Mouse (Mus musculus) urinary bladder, postnatal 10 days (tissue): ENCODE measurements around the gene Ak7.

Source experiments
- DNase-seq: peaks from one replicate; pipeline ENCODE4 v3.0.0; 2022; ENCODE audit warnings: low spot score

Gene Ak7

DNA sequence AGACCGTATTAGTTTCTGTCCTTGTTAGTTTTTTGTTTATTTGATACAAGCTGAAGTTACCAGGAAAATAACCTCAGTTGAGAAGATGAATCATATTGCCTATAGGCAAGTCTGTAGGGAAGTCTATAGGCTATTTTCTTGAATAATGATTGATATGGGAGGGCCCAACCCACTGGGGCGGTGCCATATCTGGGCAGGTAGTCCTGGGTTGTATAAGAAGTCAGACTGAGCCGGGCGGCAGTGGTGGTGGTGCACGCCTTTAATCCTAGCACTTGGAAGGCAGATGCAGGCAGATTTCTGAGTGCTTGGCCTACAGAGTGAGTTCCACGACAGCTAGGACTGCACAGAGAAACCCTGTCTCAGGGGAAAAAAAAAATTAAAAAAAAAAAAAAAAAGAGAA lies 84.1 kb downstream of the Ak7 start:
- no peak for DNase-seq

GRCm38 (mm10) chr12:105794896-105795295 lies 89.1 kb downstream of the Ak7 start:
- no peak for DNase-seq

DNA sequence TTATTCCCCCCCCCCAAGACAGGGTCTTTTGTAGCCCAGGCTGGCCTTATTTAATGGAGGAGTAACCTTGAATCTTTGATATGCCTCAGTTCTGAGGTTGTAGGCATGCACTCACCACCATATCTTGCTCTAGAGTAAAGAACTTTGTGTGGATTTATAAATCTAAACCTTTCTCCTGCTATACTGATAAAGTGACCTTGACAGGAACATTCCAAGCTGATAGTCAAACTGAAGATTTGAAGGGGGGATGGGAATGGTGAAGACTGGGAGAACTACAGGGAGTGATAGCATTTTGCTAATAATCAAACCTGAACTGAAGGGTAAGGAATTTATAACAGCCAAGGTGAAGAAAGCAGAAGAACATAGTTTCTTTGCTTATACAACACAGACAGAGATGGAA lies 92.2 kb downstream of the Ak7 start:
- no peak for DNase-seq

DNA sequence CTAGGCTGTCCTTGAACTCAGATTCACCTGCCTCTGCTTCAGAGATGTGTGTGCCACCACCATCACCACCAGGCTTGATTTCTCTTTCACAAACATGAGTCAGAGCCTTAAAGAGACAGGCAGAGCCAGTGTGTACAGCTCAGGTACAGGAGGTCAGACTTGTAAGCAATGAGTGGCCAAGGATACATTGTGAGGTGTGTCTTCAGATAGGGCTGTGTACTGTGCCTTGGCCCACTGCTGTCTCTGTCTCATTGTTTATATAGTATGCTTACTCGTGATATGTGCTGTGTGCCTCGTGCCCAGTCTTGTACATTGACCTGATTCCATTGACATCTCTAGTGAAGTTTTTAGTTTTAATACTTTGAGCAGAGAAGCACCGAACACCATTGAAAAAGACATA lies 100.0 kb downstream of the Ak7 start:
- DNase-seq = no peak

DNA sequence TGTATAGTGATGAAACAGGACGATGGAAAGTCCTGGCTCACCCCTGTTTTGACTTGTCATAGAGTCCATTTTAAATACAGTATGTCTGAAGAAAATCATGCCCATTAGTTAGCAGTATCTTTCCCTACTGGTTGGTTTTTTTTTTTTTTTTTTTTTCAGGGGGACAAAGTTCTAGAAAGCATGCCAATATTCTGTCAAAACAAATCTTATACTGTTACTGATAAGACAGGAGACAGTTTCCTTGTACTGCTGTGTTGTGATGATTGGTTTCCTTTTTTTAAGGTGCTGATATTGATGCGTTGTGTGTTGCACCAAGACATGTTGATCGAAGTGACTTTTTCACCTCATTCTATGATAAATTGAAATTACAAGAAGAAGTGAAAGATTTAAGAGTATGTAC lies 100.4 kb downstream of the Ak7 start:
- DNase-seq = no peak

DNA sequence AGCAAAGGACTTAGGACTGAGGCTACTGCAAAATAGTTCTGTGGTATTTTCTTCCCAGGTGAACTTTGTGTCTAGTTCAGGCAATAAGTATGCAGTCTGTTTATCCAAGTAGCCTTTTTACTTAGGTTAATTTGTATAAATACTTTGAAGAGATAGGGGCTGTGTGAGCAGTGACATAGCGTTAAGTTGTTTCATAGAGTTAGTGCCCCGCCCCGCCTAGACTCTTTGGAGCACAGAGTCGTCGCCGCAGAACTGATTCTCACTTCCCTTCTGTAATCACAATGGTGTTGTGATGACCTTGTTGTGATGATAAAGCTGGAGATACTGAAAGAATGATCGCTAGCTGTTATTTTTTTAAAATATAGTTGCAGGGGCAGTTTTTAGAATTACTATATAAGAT lies 101.6 kb downstream of the Ak7 start:
- no peak for DNase-seq

DNA sequence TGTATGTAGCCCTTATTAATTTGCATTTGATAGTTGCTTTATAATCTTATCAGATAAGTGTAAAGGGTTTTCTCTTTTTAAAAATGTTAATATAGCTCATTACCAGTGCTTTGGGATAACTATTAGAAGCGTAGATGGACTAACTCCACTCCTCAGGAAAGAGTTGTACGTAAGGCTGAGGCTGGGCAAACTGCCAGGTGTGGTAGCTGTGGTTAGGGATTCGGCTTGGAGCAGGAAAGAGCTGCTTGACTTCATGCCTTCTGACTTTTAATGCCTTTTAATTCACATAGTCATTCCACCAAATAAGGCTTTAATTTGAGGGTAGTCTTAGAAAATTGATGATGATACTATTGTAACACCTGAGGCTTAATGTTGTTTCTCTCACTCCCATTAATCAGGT lies 103.2 kb downstream of the Ak7 start:
- DNase-seq = no peak

- no peak for DNase-seq
Observed at GRCm38 (mm10) chr12:105810608-105811007, 104.8 kb downstream of the Ak7 start.

GRCm38 (mm10) chr12:105813957-105814356 lies 108.2 kb downstream of the Ak7 start:
- DNase-seq = no peak

DNA sequence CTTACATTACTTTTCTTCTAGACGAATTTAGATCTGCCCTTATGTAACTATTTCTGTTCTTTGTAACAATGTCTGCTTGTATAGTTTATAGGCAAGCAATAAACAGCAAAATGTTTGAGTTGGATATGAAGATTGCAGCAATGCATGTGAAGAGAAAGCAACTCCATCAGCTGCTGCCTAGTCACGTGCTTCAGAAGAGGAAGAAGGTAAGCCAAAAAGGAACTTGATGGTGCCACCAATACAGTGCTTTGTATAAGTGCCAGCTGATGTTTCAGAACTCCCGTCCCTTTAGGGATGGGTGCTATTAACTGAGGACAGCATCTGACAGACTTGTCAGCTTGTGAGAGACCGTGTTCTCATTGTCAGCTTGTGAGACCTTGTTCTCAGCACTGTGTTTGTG lies 117.7 kb downstream of the Ak7 start:
- DNase-seq = no peak

- no peak for DNase-seq
Observed at GRCm38 (mm10) chr12:105824743-105825142, 119.0 kb downstream of the Ak7 start.

GRCm38 (mm10) chr12:105825266-105825665 lies 119.5 kb downstream of the Ak7 start:
- DNase-seq = no peak
